Mouse (Mus musculus): ENCODE measurements around the gene Cacnb2.

Gene Cacnb2

DNA sequence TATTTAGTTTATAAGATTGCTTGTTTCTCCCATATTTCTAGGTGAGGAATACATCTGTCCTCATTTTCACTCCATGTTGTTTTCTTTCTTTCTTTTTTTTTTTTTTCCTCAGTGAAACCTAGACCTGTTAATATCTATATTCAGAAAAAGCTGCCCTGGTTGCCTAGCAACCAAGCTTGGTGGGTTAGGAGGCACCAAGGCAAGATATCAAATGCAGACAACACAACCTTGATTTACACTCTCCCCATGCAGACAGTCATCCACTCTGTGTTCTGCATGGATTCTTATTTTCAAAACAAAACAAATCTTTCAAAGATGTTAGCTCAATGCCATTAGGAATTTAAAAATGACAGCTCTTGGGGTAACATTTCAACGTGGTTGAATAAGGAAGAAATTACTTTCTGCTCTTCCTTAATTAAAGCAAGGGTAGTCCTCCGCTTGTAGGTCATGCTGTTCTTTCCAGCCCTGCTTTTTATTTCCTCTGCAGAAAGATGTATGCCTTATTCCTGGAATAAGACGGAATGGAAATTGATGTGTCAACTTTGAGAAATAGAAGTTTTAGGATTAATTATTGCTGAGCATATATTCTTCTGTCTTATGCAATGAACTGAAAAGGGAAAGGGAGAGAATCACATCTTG lies 172.1 kb downstream of the Cacnb2 start:
- DNase-seq (ENCODE audit: low read depth, low spot score), result no peak

DNA sequence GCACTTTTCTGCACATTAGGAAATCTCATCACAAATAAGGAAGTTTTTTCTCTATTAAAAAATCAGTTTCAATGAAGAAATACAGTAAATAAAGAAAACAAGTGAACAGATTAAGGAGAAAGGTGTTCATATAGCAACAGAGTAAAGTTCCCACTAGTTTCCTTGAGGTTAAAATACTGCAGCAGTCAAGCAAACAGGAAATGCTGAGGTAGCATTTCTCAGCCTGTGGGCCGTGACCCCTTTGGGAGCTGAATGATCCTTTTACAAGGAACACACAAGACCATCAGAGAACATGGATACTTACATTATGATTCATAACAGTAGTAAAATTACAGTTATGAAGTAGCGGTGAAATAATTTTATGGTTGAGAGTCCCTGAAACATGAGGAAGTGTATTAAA lies 185.1 kb downstream of the Cacnb2 start:
- no peak for DNase-seq (ENCODE audit: low read depth, low spot score)

DNA sequence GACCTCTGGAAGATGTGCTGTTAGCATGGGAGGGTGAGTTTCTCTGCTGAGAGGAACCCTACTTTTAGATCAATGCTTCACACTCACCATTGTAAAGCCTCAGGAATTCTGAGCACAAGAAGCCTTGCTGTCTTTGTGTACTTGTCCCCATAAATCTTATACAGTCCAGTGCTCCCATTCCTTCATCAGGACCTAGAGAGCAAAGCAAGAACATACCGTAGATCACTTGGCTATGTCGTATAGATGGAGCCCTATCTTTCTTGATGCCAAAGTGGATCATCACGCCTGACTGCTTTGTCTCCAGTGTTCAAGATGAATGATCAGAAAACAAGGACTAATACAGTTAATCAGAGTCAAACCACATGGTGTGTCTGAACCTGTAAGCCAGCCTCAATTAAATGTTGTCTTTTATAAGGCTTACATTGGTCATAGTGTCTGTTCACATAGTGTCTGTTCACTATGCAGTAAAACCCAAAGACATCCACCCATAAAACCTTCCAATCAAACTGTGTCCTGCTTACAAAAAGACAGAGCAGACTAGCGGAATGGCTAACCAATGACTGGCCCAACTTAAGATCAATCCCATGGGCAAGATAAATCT lies 198.7 kb downstream of the Cacnb2 start:
- DNase-seq (ENCODE audit: low read depth, low spot score), result no peak

DNA sequence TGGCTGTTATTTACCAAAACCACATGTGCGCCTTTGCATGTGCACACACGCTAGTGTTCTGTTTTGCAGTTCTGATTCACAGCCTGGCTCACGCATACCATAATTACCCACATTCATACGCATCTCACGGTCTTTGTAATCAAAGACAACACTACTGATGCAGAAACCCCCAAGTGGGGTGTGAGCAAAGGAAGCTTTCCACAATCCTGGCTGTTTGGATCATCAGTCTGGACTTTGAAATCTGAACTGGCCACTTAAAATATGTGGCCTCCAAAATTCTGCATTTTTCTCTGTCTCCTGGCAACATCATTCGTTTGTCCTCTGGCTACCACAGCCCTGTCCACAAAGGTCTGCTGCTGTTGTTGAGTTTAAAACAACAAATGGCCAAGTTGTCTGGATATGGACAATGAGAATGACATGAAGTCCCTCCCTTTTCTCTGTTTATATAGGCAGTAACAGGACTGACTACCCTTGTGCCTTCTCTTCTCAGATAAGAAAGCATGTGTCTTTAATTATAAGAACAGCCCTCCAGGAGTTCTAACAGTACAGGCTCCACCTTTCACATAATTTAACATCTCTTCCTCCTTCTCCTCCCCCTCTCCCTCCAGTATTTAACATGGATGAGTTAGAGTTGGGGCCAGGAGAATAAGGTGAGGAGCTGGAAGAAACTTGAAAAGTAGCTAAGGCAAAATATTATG lies 204.9 kb downstream of the Cacnb2 start:
- DNase-seq (ENCODE audit: low read depth, low spot score), result no peak

DNA sequence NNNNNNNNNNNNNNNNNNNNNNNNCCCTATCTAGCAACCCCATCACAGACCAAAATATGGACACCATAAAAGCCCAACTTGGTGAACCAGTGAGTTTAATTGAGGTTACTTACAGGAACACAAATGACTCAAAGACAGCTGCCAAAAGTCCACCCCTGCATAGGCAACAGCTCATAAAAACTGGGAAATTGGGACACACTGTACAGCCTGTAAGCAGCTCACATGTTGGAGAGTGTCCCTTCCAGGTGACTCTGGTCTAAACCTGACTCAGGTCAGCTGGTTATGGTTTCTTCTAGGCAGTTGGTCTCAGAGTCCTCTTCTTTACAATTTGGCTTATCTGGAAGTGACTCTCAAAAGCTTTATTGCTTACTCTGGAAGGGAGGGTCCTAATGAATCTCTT lies 212.1 kb downstream of the Cacnb2 start:
- DNase-seq (ENCODE audit: low read depth, low spot score), result no peak

DNA sequence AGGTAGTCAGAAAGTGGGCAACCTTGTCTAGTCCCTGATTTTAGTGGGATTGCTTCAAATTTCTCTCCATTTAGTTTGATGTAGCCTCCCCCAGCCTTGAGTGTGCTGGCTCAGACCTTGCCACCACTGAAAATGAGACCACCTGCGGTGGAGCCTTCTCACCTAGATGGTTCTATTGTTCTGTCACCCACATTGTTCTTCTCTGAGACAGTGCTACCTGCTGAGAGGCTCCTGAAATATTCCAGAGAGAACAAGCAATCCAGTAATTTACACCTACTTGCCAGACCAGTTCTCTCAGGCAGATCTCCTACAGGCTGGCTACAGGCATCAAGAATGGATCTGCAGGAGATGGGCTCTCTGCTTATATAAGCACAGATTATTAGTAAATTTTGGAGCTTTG lies 215.8 kb downstream of the Cacnb2 start:
- DNase-seq (ENCODE audit: low read depth, low spot score), result no peak

DNA sequence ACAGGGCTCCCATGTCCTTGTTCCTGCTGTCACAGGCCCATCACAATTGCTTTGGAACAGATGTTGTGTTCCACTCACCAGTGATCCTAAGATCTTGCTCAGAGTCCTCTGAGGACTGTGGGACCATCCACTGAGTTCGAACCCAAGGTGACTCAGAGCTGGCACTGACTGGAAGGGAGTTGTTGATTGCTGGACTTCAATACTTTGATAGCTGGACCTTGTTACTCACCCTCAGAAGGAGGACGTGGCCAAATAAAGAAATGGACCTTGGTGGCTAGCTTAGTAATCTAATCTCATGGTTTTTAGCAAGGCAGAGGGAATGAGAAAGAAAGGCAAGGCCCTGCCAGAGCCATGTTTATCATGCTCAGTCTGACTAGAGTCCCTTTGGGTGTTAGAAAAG lies 218.1 kb downstream of the Cacnb2 start:
- no peak for DNase-seq (ENCODE audit: low read depth, low spot score)

DNA sequence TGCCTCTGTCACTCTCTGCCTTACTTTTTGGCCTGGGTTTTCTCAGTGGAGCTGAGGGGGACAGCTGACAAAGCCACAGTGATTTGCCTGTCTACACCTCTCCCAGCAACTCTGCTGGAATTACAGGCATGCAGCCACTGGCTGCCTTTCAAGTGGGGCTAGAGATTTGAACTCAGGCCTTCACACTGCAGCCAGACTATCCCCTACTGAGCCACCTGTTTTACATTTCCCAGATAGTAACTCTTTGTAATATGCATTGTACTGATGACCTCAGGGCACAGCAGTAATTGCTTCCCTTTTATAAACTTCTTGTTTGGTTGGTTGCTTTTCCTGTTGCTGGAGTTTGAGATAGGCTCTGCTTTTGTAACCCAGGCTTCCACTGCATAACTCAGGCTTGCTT lies 220.2 kb downstream of the Cacnb2 start:
- no peak for DNase-seq (ENCODE audit: low read depth, low spot score)

DNA sequence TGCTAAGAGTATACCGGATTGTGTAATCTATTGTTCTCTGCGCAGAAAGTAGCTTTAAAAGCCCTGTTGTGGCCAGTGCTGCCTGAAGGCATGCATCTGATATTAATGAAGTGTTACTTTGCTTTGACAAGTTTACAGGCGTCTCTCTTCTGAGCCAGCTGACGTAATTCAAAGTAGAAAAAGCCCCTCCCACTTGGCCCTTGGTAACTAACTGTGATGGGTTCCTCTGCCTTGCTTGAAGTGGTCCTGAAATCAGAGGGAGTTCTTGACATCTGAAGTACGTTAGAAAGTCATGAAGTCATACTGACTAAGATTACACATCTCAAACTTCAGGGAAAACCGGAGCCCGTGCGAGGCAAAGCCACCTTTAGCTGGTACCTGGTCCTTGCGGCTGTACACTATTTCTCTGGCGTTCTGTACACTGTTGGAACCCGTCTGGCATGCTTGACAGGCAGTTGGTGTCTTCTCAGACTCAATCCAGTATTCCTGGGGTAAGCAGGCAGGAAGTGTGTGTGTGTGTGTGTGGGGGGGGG lies 221.0 kb downstream of the Cacnb2 start:
- DNase-seq (ENCODE audit: low read depth, low spot score), result no peak

DNA sequence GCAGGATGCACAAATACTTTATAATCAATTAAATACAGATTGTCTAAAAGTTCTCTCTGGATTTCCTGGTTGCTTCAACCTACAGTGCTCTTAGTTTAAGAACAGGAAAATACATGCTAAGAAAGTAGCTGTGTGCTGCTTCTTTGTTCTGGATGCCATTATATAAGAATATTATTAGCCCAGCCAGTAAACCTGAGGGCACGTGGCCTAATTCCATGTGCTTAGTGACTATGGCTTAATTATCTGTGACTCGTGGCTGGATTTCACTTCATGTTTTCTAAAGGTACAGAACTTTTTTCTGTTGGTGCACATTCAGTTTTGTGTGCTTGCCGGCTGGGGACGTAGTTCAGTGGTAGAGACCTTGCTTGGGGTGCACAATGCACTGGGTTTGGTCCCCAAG lies 222.3 kb downstream of the Cacnb2 start:
- DNase-seq (ENCODE audit: low read depth, low spot score), result no peak

DNA sequence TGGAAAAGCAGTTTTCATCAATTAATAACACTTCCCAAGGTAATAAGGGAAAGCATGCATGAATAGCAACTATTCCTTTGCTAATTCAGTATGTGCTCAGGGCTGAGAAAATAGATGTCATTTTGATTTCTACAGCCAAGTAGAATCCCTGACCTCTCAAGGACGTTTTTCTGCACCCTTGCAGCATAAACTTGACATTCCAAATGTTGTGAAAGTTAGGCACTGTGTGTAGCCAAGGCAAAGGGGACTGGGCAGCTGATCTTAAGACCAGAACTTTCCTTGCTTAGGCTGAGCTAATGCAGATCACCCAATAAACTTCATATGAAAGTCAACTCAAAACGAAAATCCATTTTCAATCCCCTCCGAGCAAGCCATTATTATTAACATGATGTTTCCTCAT lies 226.6 kb downstream of the Cacnb2 start:
- no peak for DNase-seq (ENCODE audit: low read depth, low spot score)

DNA sequence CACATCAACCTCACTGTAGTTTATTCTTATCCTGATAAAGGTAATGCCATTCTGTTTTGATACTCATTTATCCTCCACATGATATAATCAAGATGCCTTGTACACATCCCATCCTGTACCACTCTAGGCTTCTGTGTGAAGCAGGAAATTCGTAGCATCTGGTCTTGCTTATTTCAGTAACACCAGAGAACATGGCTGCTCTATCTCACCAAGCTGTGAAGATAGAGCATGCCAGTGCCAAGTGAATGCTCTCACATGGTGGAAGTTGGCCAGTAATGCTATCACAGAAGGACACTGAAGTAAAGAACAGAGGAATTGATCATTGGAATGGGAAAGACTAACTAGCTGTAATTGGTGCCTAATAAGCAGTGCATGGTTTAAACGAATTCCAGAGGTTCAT lies 228.4 kb downstream of the Cacnb2 start:
- no peak for DNase-seq (ENCODE audit: low read depth, low spot score)

DNA sequence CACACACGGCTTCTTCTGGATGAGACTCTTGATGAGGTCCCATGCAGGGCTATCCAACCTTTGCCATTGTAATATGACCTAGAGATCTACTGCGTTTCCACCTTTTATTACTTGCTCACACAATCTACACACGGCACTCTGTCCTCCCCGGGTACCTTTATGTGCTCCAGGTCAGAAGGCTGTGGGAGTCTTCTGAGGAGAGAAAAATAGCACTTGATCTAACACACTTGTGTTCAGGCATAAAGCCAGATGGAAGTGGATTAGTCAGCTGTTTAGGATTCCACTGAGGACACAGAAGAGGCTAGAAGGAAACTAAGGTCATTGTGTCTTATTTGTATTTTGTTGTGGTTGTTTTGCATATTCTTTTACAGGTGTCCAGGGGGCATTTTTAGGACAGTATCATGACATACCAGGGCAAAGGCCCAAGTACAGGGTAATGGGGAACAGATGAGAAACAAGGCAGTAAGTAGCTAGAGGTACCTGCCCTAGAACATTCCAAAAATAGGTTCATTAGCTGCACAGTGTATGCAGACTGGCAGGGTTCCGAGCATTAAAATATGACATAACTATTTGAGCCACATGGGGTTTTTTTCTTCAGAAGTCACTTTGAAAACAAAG lies 231.9 kb downstream of the Cacnb2 start:
- DNase-seq (ENCODE audit: low read depth, low spot score), result no peak

DNA sequence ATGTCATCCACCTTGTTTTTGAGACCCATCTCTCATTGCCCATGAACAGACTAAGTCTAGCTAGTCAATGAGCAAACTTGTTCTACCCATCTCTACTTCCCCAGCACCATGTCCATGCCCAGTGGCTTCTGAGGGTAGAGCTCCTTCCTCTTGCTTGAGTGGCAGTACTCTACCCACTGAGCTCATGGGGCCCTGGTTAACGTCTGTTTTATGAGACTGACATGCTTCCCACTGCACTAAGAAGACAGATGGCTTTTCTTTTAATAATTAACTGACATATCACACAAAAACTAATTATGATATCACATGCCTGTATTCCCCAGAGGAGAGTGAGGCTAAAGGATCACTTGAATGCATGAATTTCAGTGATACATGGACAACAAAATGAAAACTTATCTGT lies 238.4 kb downstream of the Cacnb2 start:
- DNase-seq (ENCODE audit: low read depth, low spot score), result no peak

DNA sequence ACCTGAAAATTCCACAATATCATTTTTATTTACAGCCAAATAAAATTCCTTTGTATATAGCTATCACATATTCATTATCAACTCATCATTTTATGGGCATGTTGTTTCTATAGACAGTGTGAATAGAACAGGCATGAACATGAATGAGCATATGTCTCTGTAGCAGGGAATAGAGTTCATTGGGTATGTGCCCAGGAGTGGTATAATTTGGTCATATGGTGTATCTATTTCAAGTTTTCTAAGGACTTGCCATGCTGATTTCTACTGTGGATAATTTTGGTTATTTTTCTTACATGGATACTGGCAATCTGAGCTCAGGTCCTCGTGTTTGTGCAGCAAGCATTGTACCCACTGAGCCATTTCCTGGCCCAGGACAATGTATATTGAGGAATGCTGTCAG lies 243.8 kb downstream of the Cacnb2 start:
- no peak for DNase-seq (ENCODE audit: low read depth, low spot score)

DNA sequence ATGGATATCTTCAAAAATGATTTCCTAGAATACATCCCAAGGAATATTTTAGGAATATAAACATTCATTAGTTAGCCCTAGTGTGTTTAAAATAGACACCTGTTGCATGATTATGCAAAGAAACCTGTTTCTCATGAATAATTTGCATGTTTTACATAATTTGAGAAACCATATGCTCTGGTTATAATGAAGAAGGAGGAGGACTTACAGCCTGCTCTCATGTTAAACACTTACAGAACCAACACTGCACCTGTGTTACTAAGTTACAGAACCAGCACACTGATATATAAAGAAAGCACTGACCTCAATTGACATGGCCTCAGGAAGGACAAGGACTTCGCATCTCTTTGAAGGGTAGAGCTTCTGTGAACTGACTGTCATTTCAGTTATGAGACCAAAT lies 244.3 kb downstream of the Cacnb2 start:
- DNase-seq (ENCODE audit: low read depth, low spot score), result no peak

DNA sequence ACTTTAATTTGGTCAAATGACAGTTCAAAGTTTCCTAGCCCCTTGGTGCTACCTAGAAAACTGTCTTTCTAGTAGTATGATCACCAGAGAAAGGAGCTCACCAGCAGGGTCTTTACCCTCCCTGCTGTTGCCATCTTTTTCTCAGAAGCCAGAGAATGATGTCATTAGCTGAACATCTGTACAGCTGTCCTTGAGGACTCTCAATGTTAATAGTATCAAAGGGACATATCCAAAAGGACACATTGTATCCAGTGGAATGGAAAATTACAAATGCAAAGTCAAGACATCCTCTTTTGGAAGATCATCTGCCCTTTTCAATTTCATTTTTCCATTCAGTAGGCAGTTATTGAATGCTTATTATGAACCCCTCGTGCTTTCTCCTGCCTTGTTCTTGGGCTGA lies 247.9 kb downstream of the Cacnb2 start:
- DNase-seq (ENCODE audit: low read depth, low spot score), result no peak

DNA sequence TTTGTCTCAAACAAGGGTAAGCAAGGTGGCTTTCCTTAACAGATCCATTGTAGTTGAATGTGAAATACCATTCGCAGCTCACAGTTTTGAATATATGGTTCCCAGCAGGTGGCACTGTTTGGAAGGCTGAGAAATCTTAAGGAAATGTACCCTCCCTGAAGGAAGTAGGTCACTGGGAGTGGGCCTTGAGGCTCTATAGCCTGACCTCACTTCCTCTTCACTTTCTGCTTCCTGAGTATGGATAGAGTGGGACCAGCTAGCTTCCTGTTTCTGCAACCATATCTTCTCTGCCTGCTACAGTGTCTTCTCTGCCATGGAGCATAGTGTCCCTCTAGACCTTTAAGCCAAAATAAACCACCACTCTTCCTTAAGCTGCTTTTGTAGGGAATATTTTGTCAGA lies 248.5 kb downstream of the Cacnb2 start:
- no peak for DNase-seq (ENCODE audit: low read depth, low spot score)

DNA sequence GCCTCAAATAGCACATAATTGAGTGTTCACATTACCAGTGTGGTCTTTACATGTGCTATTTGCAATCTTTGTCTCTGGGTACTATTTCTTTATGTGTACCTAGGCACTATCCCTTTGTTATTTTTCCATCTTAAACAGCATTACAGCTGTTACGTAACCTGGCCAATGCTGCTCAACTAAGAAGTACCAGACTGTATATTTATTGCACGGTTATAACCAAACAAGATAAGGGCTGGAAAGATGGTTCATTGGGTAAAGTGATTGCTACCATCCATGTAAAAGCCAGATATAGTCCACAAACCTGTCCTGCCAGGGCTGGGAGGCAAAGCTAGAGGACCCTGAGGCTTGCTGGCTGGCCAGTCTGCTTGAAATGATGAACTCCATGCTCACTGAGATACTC lies 251.2 kb downstream of the Cacnb2 start:
- no peak for DNase-seq (ENCODE audit: low read depth, low spot score)

DNA sequence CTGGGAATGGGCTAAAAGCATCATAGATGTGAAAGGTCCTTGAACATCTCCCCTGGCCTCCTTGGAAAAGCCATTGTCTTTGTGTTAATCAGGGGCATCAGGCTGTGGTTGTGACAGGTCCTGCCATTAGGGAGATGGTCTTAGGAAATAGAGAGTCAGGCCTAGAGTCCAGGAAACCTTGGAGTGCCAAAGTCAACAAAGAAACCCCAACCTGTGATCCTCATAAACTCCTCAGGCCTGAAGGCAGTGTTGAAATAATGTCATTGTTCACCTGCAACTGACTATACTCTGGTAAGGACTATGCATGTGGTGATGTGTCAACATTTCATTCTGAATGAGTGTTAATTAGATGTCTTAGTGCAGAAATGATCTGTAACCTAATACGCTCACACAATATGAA lies 255.4 kb downstream of the Cacnb2 start:
- DNase-seq (ENCODE audit: low read depth, low spot score), result no peak

DNA sequence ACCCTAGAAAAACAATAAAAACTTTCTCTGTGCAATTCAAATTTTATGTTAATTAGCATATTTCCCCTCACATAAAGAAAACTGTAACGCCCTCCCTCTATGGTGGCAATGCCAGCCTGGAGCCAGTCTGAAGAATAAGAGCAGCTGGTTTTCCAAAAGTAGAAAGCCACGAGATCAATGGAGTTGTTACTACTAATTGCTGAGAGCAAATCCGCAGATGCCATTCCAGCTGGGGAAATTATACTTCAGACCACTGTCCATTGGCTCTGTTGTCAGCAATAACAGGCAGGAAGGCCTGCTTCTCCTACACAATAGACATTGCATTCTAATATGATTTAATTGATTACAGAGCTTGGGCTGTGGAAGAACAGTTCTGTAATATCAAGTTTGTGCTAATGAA lies 257.5 kb downstream of the Cacnb2 start:
- no peak for DNase-seq (ENCODE audit: low read depth, low spot score)

DNA sequence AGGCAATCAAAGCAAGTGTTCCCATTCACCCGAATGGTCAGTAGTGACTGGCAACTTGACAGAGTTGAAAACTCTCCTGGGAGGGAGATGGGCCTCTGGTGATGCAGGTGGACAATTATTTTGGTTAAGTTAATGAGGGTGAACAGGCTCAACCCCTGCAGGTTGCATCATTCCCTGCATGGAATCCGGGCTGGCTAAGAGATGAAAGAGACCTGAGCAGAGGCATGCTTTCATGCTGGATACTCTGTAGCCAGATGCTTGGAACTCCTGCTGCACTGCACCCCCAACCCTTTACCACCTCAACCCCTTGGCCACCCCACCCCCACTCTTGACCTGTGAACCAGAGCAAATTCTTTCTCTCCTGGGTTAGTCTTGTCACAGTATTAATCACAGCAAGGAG lies 258.7 kb downstream of the Cacnb2 start:
- no peak for DNase-seq (ENCODE audit: low read depth, low spot score)

DNA sequence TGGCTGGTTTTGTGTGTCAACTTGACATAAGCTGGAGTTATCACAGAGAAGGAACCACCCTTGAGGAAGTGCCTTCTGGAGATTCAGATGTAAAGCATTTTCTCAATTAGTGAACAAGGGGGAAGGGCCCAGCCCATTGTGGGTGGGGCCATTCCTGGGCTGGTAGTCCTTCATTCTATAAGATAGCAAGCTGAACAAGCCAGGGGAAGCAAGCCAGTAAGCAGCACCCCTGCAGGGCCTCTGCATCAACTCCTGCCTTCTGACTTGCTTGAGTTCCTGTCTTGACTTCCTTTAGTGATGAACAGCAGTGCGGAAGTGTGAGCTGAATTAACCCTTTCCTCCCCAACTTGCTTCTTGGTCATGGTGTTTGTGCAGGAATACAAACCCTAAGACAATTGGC lies 260.1 kb downstream of the Cacnb2 start:
- no peak for DNase-seq (ENCODE audit: low read depth, low spot score)
